Mouse (Mus musculus): ENCODE results near the gene Cnr1.

Cnr1 gene

DNA sequence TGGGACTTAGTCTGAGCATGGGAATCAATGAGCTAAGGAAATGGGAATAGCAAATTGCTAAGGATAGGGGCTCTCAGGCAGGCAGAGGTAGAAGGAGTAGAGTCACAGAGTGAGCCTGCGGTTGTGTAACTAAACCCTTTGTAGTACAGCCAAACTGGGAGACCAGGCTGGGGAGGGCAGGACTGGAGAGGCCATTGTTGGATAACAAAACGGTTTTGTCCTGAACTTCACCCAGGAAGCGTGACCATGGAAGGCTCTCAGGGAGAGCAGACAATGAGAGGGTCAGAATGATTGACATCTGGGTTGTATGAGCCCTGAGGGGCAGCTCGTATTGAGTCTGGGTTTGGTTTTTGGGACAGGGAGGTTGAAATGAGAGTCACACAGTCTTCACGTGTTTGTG, 17.2 kb downstream of the Cnr1 start:
- DNase-seq (ENCODE audit: low read depth) = no peak

DNA sequence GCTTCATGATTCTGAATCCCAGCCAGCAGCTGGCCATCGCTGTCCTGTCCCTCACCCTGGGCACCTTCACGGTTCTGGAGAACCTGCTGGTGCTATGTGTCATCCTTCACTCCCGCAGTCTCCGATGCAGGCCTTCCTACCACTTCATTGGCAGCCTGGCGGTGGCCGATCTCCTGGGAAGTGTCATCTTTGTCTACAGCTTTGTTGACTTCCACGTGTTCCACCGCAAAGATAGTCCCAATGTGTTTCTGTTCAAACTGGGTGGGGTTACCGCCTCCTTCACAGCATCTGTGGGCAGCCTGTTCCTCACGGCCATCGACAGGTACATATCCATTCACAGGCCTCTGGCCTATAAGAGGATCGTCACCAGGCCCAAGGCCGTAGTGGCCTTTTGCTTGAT, 19.5 kb downstream of the Cnr1 start:
- DNase-seq (ENCODE audit: low read depth) = no peak

DNA sequence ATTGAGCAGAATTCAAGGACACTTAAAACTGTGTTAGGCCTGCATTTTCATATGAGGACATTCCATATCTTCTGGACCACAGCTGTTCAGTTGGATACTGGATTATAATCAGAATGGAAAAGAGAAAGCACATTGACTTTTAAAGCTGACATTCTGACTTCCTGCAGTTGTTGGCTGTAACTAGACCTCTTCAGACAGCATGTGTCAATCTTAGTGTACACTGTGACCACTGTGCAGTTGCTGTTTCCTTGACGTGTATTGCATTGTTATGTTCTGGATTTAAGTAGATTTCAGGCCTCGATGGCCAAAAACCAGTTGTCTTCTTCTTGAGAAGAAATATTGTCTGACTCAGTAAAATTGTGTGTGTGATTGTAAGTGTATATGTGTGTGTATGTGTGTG, 21.3 kb downstream of the Cnr1 start:
- no peak for DNase-seq (ENCODE audit: low read depth)

DNA sequence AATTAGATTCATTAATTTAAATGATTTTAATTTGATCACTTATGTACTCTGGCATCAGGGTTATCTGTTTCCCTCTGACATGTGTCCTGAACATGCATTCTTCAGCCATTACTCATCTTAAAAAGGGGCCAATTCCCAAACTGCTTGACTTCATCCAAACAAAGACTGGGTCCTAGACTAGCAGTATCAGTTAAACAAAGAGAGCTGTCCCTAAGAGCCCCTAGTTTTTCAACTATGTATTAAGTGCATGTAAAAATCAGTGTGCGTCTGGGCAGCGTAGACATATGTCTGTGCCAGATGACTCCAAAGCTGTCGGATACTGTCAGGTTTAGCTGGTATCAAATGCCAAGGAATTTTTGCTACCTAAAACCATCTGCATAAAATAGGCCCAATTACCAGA, 23.2 kb downstream of the Cnr1 start:
- DNase-seq (ENCODE audit: low read depth) = no peak

DNA sequence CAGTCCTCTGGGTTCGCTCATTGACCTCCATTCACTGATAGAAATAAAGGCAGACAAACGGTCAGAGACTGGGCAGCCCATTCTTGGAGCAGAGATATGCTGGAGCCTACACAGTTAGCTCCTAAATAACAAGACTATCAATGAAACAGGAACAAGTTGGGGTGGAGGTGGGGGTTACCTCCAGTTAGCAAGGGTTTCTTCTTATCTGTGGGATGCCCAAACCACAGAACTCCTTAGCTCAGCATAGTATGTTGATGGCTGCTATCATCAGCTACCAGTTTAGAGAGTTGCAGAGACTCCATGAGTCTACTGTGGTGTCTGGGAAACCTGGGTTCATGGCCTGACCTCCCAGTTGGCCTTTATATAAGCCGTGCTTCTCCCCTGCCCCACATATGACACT, 33.0 kb downstream of the Cnr1 start:
- DNase-seq (ENCODE audit: low read depth) = no peak

DNA sequence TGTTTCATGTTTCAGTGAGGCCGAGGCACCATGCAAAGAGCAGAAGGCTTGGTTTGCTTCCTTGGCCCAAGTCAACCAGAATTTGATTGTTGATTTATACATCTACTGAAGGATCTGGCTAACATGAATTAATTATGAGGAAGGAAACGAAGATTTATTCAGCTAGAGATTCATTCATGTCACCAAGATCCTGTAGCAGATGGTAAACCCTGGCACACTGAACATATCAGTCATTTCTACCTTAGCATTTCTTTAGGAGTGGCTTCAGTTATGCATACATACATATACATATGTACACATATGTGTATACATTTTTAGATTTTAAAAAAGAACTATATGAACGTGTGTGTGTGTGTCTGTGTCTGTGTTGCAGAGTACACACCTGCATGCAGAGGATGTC, 34.1 kb downstream of the Cnr1 start:
- no peak for DNase-seq (ENCODE audit: low read depth)

DNA sequence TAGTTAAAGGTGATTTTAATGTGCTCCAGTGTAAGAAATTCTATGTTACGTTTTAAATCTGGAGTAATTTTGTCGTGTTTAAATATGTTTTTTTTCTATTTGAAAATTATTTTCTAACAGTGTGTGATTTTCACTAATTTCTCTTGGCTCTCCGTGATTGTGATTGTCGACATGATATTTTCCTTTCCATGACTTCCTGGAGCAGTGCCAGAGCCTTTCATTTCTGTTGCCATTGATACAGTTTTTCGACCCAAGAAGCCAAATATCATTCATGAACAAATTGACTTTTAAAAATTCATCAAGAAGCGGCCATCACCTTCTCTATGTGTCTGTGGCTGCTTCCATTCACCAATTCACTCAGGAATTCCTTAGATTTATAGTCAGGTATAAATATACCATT, 35.4 kb downstream of the Cnr1 start:
- DNase-seq (ENCODE audit: low read depth) = no peak

DNA sequence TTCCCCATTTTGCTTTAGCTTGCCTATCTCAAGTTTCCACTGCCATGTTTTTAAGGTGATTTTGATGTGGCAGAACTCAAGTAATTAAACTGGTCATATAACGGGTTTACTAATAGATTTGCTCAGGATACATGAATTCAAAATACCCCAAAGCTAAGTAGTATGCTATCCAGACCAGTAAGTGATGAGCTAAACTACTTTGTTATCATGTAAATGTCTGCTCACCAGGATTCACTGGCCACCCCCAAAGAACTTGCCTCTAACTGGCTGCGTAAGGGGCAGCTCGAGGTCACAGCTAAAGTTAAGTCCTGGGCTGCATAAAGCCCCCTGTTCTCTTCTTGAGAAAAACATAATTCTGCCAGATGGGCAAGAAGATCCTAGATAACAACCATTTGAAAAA, 46.3 kb downstream of the Cnr1 start:
- DNase-seq (ENCODE audit: low read depth) = no peak

DNA sequence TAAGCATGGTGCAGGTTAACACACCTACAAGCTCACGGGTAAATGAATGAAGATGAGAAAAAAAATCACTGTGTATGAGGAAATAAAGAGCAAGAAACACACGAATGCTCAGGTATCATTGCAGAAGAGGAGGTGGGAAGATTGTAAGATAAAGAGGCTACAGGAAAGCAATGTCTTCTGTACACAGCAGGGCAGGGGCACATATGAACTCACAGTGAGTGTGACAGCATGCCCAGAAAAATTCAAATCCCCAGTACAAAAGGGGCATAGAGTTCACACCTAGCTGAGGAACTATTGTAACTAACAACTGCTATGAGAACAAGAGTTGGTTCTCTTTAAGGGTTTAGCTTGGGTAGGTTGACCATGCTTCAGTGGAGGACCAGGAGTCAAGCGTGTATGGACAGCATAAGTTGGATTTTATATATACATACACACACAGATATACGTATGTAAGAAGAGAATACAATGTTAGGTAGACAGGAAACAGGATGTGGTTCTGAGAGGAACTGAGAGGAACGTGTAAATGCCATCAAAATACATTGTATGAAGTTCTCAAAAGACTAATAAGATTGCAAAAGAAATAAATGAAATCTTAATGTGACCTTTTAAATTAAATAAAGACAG, 64.2 kb downstream of the Cnr1 start:
- no peak for DNase-seq (ENCODE audit: low read depth)

DNA sequence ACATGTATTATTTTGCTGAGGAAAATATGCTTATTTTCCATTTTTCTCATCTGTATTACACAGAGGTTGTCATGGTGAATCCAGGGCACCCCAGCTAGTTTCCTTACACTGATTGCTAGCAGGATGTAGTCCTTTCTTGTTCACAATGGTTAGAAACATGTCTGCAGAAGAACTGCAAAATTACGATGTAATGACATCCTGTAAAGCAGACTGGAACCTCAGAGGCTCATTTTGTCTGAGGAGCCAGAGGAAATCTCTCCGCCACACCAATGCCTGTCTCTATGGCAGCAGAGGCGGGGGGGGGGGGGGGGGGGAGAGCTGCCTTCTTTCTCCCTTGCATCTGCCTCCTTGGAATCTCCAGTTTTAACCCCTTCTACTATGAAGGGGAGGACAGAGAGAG, 68.3 kb downstream of the Cnr1 start:
- DNase-seq (ENCODE audit: low read depth) = no peak

DNA sequence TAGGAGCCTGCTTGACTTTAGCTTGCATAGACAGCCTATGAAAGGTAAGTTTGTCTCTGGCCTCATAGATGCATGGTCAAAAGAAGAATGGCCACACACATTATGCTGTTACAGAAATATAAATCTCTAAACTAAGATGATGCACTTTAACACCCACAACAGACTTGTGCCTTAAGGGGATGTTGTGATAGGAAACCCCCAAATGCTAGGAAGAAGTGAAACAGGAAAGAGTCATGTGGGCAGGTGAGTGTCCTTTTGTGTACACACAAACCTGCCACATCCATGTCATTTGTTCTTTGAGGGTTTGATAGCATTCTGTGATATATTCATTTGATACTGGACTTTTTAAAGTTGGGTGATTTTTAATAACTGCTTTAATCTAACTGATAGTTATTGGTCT, 72.0 kb downstream of the Cnr1 start:
- no peak for DNase-seq (ENCODE audit: low read depth)
